Mouse (Mus musculus): ENCODE data around the gene Cyp3a41b.
"Not testable (repeated sequence)": the region's sequence is repeated elsewhere in the genome, so short reads cannot be mapped to it uniquely, and the experiment has no call there.

Gene Cyp3a41b

GRCm38 (mm10) chr5:145584630-145585029 lies at the start of gene Cyp3a41b:
Cyp3a41b (minus strand) TSS chr5:145584730.
- DNase-seq (ENCODE audit: low read depth): not testable (repeated sequence)

DNA sequence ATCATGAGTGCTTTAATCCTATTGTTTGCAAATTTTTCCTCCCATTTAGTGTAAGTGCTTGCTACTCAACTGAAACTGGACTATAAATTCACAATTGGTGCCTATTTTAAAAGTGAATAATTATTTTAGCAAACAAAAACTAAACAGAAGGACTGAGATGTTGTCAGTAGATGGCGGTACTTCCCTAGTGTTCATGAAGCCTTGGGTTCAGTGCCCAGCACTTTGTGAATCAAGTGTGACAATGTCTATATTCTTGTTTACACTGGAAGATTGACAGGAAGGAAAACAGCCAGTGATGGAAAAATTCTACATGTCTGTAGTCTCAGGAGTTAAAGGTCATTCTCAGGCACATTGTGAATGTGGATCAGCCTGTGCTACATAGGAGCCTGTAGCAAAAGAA lies 47.8 kb upstream of the Cyp3a41b start:
- DNase-seq (ENCODE audit: low read depth): peak; percentile 8

DNA sequence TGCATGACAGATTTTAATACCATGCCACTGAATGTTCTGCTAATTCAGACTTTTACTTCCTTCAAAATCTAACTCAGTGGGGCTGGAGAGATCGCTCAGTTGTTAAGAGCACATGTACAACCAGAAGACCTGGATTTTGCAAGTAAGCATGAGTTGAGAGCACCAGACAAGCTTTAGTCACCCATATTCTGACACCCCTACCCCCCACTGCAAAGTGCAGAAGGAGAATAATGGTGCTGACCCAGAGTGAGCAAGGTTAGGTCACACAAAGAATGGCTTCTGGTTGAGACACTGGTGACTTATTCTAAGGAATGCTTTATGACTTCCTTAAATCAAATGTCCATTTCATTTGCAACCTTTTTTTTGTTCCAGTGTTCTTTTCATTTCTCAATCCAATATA lies 20.4 kb upstream of the Cyp3a41b start:
- DNase-seq (ENCODE audit: low read depth): not testable (repeated sequence)

- DNase-seq (ENCODE audit: low read depth): not testable (repeated sequence)
Measured at GRCm38 (mm10) chr5:145597851-145598250, 13.3 kb upstream of the Cyp3a41b start.

- DNase-seq (ENCODE audit: low read depth): not testable (repeated sequence)
Measured at GRCm38 (mm10) chr5:145577321-145577720, 7.2 kb downstream of the Cyp3a41b start.

DNA sequence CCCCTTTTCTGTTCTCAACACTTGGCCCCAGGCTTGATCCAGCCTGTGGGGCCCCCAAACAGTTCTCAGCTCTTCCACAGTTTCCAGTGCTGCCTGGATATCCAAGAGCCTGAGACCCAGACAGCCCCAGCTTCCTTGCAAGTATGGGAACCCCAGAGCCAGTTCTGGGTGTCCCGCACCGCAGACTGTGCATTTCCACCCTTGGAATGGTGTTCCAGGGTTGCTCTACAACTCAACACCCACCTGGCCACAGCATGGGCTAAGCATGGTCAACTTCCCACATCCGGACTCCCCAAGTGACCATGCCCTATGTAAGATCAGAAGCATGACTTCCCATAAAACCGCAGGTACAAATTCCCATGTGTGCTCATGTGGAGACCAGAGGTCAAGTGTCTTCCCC lies 8.9 kb downstream of the Cyp3a41b start:
- DNase-seq (ENCODE audit: low read depth): not testable (repeated sequence)

DNA sequence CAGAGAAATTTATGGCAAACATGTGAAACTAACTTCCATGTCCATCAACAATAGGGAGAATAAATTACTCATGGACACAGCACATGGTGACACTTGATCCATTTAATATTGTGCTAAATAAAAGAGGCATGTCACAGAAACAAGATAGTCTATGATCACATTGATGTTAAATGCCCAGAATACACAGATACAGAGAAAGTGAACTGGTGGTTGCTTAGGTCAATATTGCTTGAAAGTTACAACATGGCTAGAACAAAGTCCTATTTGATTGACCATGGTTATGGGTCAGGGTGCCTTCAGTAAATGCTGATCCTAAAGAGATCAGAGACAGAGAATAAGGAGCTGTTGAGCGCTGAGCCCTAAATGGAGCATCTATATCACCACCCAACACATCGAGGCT lies 12.6 kb downstream of the Cyp3a41b start:
- not testable (repeated sequence) for DNase-seq (ENCODE audit: low read depth)
